Mouse (Mus musculus) ZHBTc4 (cell line): ENCODE measurements around the gene Galnt13.
"Not testable (repeated sequence)": the region's sequence is repeated elsewhere in the genome, so short reads cannot be mapped to it uniquely, and the experiment has no call there.

ENCODE experiments used
- DNase-seq: peaks from one replicate; pipeline ENCODE4 v3.0.0-alpha.2; 2011; ENCODE audit warnings: low read depth, low spot score

The Galnt13 gene

DNA sequence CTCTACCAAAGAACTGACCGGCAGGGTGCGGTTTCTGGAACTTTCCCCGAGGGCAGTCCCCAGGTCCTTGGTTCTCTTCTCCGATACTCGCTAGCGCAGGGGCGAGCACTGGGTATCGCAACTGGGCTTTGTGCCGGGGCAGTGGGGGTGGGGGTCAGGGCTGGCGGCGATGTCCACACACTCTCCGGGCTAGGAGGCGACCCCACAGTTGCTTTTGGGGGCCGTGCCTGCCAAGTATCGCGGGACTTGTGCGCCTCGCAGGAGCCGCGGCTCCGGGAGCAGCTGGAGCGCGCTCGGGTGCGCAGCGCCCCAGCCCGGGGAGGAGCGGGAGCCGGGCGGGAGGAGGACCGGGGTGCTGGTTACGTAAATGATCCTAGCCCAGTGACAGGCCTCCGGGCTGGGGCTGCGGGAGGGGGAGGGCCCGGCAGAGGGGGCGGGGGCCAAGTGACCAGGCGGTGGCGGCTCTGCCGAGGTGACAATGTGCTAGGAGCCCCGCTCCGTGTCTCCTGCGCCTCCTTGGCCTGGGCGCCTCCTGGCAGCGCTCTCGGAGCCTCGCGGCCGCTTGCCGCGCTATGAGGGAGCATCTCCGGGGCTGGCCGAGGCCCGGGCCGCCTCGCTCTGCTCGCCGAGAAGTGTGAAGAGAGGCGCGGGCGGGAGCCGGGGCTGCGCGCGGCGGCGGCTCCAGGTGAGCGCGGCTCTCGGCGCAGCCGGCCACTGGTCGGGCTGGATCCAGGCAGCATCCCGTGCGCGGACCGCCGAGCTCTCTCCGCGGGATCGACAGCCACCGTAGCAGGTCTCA is at the start of gene Galnt13:
Galnt13 (plus strand) TSS at position 381 of the 799 bp plus-strand sequence.
- DNase-seq, result peak; percentile 81

DNA sequence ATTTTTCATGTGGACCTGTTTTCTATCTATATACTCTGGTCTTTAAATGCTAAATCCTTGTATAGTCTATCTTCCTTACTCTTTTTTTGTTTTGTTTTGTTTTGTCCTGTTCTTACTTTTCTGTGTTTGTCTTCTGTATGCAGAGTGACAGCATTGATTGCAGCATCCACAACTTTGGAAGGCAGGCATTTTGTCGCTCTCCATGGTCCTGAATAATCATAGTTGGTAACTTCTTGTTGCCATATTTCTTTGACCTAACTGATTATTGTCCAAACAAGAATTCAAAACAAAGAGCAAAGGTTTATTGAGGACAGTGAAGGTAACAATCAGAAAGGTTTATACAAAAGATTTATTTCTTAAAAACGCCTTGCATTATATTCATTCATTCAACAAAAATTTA is 5.1 kb upstream of the Galnt13 start:
- peak; percentile 16 for DNase-seq

DNA sequence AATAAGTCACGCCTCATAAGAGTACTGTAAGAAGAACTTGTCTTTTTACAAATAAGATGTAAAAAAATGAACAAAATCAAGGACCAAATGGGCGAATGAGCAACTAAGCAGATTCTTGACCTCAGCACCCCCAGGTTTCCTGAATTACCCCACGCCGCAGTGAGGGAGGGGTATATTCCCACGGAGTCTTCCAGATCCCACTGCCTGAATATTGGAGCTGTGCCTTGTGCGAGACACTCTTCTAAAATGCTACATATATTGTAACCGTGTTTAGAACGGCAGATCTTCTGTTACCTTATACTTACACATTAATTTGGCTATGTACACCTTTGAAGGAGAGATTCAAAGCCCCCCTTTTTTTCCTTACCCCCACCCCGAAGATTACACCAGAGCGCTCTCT is 737 bp upstream of the Galnt13 start:
- DNase-seq, result no peak

DNA sequence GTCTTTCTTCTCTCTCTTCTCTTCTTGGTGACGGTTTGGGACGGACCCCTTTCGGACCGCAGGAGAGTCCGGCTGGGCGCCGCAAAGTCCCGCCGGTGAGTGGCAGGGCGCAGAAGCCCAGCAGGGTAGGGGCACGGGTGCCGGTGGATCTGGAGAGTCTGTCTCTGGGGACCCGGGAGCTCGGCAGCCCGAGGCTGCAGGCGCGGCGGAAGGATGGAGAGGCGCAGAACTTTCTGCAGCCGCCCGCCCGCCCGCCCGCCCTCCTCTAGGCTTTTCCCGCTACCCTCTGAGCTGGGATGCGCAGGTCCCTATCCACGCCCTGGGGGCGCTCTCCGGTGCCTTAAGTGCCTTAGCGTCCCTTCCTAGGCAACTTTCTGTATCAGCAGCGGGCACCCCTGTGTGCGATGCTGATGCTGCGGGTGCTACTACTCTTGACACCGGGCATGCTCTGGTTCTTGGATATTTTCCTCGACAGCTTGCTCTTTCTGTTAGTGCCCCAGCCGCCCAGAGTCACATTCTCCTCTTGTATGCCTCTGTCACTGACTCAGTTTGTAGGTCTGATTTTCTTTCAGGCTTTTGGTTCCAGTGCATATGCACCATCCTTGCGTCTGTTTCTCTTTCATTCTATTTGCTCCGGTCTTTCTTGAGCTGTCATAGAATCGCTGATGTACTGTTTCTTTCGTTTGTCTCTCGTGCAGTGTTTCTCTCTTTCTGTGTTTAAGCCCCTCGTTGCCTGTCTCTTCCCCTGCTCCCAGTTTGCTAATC is 801 bp downstream of the Galnt13 start:
- DNase-seq, result peak; percentile 73

DNA sequence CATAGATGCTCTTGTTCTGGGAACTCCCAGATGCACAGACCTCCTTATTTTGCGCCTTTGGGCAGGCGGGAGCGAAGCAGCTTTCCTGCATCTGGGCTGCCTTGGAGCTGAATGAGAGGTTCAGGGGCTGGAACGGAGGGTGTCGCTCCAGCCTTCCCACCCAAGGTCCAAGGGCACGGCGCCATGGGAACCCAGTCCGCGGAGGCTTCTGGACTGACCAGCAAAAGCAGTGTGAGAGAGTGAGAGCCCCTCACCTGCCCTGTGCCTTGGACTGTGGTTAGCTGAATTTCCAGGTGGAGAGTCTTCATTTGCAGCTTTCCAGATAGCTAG is 1.3 kb downstream of the Galnt13 start:
- DNase-seq, result peak; percentile 5

DNA sequence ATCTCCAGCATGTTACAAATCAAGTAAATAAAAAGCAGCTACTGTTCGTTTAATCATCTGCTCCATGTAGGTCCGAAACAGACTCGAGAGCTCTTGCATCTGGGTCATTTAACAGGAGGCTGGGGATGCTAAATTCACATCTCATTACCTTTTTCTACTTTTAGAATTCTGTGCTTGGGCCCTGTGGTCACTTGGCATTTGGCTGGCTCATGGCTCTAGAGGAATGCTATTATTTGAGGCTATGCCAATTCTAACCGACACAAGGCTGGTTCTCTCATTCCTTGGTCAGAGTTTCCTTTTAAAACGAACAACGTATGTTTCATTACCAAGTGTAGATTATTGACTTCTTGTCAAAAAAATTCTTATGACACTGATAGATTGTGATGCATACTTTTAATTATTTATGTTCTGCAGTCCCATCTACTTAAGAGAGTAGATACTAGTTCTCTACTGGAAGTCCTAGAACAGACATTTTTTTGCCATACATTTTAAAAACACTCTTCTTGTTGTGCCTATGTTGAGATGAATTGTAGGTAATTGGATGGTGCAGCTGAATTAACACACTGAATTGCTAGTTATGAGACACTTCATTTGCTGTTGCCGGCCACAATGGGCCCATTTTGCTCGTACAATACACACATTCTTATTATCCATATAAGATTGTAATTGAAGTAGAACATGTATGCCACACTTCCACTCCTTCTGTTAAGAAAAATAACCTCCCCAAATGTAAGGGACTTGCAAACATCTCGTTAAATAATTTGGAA is 6.8 kb downstream of the Galnt13 start:
- DNase-seq, result no peak

DNA sequence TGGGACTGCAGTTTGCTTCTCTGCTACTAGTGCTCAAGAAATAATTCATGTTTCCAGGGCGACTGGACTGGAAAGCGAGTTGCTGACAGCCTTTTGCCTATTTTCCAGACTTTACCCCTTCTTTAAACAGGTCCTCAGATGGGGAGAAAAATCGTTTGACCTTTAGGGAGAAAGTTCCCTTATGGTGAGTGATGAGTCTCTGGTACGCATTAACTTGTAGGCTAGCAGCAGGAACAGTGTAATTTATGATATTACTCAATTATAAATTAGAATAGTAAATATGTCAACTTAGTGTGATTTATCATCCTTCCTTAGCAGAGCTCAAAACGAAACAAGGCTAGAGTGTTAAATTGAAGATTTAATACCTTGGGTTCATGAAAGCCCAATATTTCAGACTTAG is 47.3 kb downstream of the Galnt13 start:
- no peak for DNase-seq

DNA sequence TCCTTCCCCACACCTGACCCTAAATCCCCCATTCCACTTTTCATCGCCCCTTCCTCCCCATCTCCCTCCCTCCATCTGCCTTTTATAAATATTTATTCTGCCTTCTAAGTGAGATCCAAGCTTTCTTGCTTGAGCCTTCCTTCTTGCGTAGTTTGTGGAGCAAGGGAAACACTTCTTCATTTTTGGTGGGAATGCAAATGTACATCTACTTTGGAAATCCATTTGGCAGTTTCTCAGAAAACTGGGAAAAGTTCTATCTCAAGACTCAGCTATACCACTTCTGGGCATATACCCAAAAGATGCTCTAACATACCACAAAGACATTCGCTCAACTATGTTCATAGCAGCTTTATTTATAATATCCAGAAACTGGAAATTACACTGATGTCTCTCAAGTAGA is 86.9 kb downstream of the Galnt13 start:
- no peak for DNase-seq

DNA sequence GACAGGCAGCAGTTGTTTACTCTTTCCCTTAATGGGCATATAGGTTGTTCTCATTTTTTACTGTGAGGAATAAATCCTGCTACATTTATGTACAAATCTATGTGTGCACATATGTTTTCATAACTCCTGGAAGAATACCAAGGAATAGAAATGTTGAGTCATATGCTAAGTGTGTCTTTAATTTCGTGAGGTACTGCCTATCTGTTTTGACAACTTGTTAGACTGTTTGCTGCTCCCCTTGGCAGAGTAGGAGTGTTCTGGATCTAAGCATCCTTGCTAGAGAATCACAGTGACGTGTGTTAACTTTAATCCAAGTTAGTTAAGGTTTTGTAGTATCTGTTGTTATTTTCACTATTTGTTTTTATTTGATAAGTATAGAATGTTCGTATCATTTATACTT is 91.0 kb downstream of the Galnt13 start:
- DNase-seq, result no peak

DNA sequence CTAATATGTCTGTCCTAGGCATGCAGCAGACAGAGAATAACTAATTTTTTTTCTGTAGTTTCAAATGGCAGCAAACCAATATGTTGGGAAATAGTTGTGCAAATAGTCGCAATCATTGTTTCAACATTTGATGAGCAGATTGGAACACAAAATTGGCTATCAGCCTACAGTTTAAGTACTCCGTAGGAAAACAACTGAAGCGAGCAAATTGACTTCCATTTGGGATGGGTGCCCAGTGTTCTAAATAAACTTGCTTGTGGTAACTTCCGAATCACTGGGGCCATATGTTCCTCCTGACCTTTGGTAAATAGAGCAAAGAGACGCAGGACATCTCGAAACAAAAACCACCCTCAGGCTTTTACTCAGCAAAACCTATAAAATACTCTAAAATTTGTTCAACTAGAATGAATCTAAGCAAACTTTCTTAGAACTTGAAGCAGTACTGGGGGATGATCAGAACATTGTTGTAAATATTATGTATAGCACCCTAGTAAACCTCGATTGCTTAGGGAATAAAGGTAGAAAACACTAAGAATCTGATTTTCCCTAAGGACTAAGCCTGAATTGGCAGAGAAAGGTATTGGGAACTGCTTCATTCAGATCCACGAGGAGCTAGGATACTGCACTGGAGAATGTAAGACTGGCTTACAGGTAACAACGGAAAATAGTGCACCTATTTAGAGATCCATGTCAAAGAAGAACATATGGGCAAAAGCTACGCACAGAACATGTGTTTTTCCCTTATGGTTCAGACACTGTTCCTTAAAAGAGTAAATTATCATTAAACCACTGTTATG is 122.4 kb downstream of the Galnt13 start:
- no peak for DNase-seq

DNA sequence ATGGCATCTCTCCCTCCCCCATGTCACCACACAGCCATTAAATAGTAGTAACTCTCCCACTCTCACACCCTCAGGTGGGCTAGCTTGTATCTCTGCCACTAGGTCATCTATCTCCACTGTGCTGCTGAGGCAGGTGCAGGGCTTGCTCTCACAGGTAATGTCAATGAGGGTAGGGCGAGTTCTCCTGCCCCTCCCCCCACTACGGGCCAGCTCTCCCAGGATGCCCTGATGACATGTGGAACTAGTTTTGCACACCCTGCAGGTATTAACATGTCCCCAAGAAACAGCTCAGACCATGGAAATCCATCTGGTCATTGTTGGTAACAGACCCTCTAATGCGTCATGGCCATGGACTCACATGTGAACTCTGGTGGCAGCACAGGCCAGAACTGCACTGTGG is 129.0 kb downstream of the Galnt13 start:
- DNase-seq, result no peak

DNA sequence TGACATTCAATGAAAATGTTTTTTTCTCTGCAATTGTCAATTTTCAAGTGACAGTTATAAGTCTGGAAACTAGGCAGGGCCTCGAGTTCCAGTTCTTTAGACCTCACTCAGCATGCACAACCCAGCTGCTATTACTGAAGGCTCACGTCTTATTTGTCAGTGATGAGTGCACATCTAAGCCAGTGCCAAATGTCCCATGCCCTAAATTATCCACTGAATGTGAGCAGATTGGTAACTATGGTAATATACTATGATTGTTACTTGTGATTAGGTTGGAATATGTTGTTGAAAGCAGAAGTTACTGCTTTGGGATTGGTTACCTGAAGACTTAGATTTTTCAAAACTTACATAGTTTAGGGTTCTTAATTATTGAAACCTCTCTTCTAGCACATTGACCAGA is 131.1 kb downstream of the Galnt13 start:
- no peak for DNase-seq

DNA sequence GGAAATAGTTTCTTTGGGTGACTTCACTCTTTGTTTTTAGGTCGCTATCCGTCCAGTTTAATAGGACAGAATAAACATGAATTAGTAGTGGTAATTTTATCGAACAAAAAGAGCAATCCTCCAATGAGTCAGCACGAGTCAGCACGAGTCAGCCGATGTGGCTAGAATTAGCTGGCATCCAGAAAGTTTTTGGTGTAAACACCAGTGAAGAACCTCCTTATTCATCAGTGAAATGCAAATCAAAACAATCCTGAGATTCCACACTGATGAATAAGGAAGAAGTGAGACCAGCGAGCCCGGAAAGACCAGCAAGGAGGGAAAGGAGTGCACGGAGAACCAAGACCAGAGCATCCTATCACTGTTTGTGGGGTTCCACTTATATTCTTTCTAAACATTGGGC is 131.5 kb downstream of the Galnt13 start:
- no peak for DNase-seq

DNA sequence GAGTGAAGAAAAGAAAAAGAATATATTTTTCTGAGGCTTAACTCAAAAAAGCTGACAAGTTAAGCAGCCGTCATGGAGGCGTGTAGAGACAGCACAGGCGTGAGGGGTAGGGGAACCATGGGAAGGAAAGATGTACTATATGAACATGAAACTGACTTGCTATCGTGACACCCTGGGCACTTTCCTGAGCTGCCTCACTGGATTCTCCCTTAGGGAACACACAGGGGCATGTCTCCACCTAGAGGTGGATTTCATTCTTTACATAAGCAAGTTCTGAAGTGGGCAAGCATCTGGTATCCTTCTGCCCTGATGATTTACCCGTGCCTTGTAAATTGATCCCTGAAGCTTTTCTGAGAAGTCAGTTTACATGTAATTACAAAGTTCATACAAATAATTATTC is 277.7 kb downstream of the Galnt13 start:
- DNase-seq, result not testable (repeated sequence)

DNA sequence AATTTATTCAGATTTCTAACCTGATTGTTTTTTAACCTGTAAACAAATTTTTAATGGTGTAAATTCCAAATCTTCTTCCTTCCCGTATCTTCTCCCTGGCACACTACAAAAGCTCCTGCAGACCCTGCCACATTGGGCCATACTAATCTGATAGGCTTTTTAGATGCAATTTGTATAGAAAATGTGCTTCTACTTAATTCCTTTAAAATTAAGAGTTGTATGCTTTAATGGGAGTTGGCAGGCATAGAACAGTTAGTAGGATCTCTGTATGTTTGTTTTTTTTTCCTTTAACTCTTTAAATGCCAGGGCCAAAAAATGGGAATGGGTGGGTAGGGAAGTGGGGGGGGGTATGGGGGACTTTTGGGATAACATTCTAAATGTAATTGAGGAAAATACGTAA is 315.1 kb downstream of the Galnt13 start:
- no peak for DNase-seq

DNA sequence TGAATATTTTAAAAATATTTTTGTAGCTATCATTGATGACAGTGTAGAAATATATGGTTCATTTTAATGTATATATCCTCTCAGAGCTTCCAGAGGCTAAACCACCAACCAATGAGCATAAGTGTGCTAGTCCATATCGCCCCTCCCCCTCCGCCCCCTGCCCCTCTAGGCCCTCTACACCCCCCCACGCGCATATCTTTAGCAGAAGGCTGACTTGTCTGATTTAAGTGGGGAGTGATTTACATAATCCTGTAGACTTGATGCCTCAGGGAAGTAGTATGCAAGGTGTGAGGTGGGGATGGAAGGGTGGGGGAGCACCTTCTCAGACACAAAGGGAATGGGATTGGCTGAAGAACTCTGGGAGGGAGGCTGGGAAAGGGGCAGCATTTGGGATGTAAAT is 323.7 kb downstream of the Galnt13 start:
- peak; percentile 13 for DNase-seq

DNA sequence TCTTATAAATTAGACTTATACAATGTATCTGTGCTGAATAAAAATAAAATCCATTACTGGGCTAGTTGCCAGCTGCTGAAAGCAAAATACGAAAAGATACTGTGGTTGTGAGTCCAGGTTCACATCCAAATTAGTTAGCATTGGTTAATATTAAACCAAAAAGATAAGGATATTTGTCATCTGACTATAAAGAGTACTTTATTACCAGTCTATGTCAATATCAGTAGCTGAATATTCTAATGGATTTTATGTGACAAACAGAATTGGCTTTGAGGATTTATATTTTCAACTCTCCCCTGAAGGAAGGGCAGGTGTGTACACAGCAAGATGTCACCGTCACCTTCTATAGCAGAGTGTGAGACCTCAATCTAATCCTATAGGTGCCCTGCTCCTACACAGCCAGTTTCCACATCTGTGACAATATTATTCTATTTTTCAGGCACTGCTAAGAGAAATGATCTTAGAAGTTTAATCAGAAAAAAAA is 342.7 kb downstream of the Galnt13 start:
- DNase-seq, result no peak

DNA sequence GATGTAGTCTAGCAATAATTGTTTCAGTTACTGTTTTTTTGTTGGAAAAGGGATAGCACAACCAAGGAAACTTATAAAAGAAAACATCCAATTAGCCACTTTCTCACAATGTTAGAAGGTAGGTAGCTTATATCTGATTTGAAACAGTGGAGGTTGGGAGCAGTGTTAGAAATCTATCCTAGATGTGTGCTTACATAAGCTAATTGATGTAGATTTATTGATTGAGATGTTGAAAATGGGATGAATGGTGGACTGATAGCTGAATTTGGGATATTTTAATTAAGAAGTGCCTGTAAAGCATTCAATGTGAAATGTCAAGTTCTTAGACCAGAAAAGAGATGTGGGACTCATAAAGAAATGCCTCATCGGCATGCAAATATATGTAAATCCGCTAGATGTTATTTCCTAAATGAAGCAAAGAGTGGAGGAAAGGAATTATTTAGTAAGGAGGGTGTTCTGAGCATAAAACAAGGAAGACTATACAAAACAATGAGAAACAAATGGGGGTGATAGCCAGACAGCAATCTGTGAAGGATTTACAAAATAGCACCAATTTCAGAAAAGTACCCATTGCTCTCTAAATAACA is 377.6 kb downstream of the Galnt13 start:
- no peak for DNase-seq

DNA sequence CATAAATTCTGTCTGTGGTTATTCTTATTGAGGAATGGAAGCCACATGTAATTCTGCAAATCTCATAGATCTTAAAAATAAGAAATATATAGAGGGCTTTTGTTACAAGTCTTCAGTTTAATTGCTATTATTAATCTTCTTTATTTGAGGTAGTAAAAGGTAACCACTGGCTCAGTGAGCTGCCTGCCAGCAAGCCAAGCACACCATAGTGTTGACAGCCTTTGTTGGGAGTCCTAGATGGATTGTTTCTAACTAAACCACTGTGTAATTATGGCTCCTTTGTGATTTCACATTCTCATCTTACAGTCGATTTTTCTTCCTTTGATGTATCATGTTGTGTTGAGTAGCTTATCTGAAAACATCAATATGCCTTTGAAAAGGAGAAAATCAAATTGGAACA is 405.1 kb downstream of the Galnt13 start:
- DNase-seq, result no peak

DNA sequence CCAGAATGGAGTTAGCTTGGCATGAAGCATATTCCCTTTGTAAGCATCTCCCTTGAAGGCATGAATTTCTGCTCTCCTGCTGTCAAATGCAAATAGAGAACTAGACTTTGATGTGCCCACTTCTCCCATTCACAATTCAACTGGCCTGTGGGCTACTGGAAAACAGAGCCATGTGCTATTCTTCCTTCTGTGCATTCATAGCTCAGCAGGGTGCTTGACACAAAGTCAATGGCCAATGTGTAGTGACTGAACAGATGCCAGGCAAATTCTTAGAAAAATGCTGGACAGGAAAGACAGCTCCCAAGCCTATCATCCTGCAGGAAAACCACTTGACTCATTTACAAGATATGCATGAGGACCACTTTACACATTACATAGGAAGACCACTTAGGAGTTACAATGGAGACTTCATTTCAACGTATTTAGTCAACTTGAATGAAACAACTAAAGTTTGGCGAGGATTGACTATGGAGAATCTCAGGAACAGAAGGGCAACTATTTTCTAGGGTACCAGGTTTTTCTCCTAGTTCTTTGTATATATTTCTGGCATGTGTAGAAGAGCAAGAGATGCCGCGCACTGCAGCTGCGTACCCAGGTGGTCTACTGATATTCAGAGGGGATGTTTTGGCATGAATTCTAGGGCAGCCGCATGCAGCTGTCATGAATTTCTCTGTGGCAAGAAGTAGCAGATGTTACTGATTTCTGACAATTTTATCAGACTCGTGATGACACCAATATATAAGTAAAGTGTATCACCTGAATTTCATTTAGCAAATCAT is 470.4 kb downstream of the Galnt13 start:
- peak; percentile 1 for DNase-seq
